Mouse (Mus musculus) central nervous system, embryonic 14 days (tissue): ENCODE results near the gene Olfr380. TPM values are rescaled to one million over a fixed set of nuclear protein-coding genes. Genes with fewer than 3 reads are reported as not detected.

ENCODE experiments used
- polyA plus RNA-seq: library from polyadenylated mRNA; depleted of rRNA; stranded (reverse); fragments of >200 nt; gene quantifications from 2 replicates; pipeline ENCODE4 v1.2.3, GENCODE M21; 2012; rRNA removed

Olfr380 gene
- not detected in 2 replicates for polyA plus RNA-seq

DNA sequence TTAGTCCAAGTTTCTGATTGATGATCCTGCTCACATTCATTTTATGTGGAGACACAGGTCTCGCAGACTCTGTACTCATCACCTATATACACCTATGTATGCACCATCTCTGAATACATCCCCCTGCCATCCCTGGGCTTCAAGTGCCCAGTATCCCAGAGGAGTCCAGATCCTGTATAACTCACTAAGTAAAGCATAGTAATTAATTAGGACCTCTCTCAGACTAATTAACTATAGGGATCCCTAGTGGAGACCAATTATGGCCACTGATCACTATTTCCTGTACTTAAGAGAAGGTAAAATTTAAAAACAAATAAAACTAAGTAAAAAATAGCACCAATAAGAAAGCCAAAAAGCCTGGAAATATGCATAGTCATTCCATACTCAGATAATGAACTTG, at the start of gene Olfr380:
Olfr380 (minus strand) TSS at position 101 of the 400 bp plus-strand sequence.

DNA sequence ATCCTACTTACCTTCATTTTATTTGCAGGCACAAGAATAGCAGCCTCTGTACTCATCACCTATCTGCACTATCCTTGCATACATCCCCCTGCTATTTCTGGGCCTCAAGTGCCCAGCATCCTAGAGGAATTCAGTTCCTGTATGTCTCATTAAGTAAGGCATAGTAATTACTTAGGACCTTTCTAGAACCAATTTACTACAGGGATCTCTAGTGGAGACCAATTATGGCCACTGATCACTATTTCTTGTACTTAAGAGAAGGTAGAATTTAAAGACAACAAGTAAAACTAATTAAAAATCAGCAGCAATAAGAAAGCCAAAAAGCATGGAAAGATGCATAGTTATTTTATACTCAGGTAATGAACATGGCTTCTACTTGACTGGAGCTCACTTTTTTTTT, 34.2 kb upstream of the Olfr380 start, which contains the start of gene Olfr381:
Olfr381 (minus strand) TSS at position 101 of the 400 bp plus-strand sequence.

DNA sequence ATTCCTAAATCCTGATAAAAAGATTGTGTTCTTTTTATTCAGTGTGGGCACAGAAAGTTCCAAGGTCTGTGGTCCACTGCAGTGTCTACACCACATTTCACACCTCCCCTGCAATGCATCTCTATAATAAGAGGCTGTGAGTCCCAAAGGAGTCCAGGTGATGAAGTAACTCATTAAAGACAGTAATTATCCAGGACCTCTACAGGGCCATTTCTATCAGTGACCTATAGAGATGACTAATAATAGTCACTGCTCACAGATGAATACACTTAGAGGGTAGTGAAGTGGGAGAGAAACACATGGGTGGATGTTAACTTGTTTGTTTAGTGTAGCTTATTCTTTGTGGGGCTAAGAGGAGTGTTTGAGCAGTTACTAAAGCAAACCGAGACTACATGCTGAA, 28.9 kb downstream of the Olfr380 start, which contains the start of gene Olfr378:
Olfr378 (minus strand) TSS at position 101 of the 400 bp plus-strand sequence.

Other genes starting within 250 kb of the Olfr380 start
- 0.58 and 1.4 TPM in 2 replicates for gene Trpv1, start 223.2 kb downstream of the Olfr380 start, polyA plus RNA-seq
- gene Trpv3, start 190.1 kb downstream of the Olfr380 start, polyA plus RNA-seq: 0.14 and 0.25 TPM in 2 replicates
- gene Aspa, start 127.9 kb downstream of the Olfr380 start, polyA plus RNA-seq: 0.92 and 1.2 TPM in 2 replicates
- not detected in 2 replicates for gene Gm49340, start 127.8 kb downstream of the Olfr380 start, polyA plus RNA-seq
- 0.13 TPM in 1 of 2 replicates, not detected in the other for gene Spata22, start 127.8 kb downstream of the Olfr380 start, polyA plus RNA-seq
- gene Olfr20, start 106.7 kb downstream of the Olfr380 start, polyA plus RNA-seq: not detected in 2 replicates
- gene Olfr376, start 86.3 kb downstream of the Olfr380 start, polyA plus RNA-seq: not detected in 2 replicates
- not detected in 2 replicates for gene Olfr1, start 57.9 kb downstream of the Olfr380 start, polyA plus RNA-seq
- not detected in 2 replicates for gene Olfr378, start 29.0 kb downstream of the Olfr380 start, polyA plus RNA-seq
- not detected in 2 replicates for gene Olfr381, start 34.1 kb upstream of the Olfr380 start, polyA plus RNA-seq
- gene Olfr382, start 59.7 kb upstream of the Olfr380 start, polyA plus RNA-seq: not detected in 2 replicates
- gene Olfr385, start 135.5 kb upstream of the Olfr380 start, polyA plus RNA-seq: not detected in 2 replicates
- not detected in 2 replicates for gene Olfr384, start 141.1 kb upstream of the Olfr380 start, polyA plus RNA-seq
- gene Zfp735, start 231.3 kb upstream of the Olfr380 start, polyA plus RNA-seq: not detected in 2 replicates